Mouse (Mus musculus): Measurements from ENCODE around the gene Wdfy2. TPM values are rescaled to one million over a fixed set of nuclear protein-coding genes. Genes with fewer than 3 reads are reported as not detected.

The Wdfy2 gene
- polyA plus RNA-seq, 1 experiment = 0.56 TPM

DNA sequence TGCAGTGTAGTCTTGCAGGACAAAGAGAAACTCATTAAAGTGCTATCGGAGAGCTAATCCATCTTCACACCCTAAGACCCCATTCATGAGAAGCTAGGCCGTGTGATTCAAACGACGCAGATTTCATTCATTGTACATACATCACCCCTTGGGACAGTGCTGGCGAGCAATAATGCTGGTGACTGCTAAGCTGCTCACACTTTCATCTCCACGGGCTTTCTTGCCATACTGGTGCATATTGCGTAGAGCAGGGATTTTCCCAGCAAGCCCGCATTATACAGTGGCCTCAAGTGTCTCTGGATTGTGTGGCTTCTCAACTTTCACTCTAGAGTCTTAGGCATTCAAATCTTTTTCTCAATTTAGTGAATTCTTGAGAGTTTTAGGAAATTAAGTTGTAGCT lies 36.9 kb downstream of the Wdfy2 start:
- TF ChIP-seq GATA1 (IDR thresholded peaks at IDR 0.05; ENCODE audit: borderline replicate concordance, low read length) (no peak), FLI1 (IDR thresholded peaks at IDR 0.05; ENCODE audit: low read length) (no peak)
- Histone ChIP-seq H3K9me3 (no peaks in the 10 kb centered on the region), H3K4me3 (replicated peaks) (no peak overlapping the region), H3K36me3 (replicated peaks; ENCODE audit: low read length) (no peaks in the 10 kb centered on the region), H3K27me3 (replicated peaks) (no peaks in the 10 kb centered on the region), H3K4me1 (peaks cover 37% of the 10 kb centered on the region)

- TF ChIP-seq GATA1 (IDR thresholded peaks at IDR 0.05; ENCODE audit: borderline replicate concordance, low read length) (no peak), FLI1 (IDR thresholded peaks at IDR 0.05; ENCODE audit: low read length) (no peak)
- no peaks in the 10 kb centered on the region for H3K36me3 ChIP-seq (replicated peaks; ENCODE audit: low read length)
- H3K27me3 ChIP-seq (replicated peaks) = no peaks in the 10 kb centered on the region
- peaks cover 58% of the 10 kb centered on the region for H3K4me1 ChIP-seq
- H3K9me3 ChIP-seq = no peaks in the 10 kb centered on the region
- peak overlapping the region; percentile 53 for H3K4me3 ChIP-seq (replicated peaks)
Measured at GRCm38 (mm10) chr14:62878076-62878475, 40.6 kb downstream of the Wdfy2 start.

- H3K36me3 ChIP-seq (replicated peaks; ENCODE audit: low read length) = no peaks in the 10 kb centered on the region
- peak overlapping the region; percentile 79 for H3K4me3 ChIP-seq (replicated peaks)
- TF ChIP-seq FLI1 (IDR thresholded peaks at IDR 0.05; ENCODE audit: low read length) (no peak), GATA1 (IDR thresholded peaks at IDR 0.05; ENCODE audit: borderline replicate concordance, low read length) (no peak)
- peaks cover 60% of the 10 kb centered on the region for H3K4me1 ChIP-seq
- no peaks in the 10 kb centered on the region for H3K27me3 ChIP-seq (replicated peaks)
- H3K9me3 ChIP-seq = no peaks in the 10 kb centered on the region
Measured at GRCm38 (mm10) chr14:62878634-62879430, 41.4 kb downstream of the Wdfy2 start.

GRCm38 (mm10) chr14:62879497-62879896 lies 42.0 kb downstream of the Wdfy2 start:
- H3K4me3 ChIP-seq (replicated peaks) = peak overlapping the region; percentile 6
- no peak for TF ChIP-seq FLI1 (IDR thresholded peaks at IDR 0.05; ENCODE audit: low read length)

GRCm38 (mm10) chr14:62880084-62880851 lies 42.8 kb downstream of the Wdfy2 start:
- no peaks in the 10 kb centered on the region for H3K36me3 ChIP-seq (replicated peaks; ENCODE audit: low read length)

More at GRCm38 (mm10) chr14:62879497-62879896, 42.0 kb downstream of the Wdfy2 start:
- Histone ChIP-seq H3K9me3 (no peaks in the 10 kb centered on the region), H3K4me1 (peaks cover 61% of the 10 kb centered on the region), H3K36me3 (replicated peaks; ENCODE audit: low read length) (no peaks in the 10 kb centered on the region), H3K27me3 (replicated peaks) (no peaks in the 10 kb centered on the region)

DNA sequence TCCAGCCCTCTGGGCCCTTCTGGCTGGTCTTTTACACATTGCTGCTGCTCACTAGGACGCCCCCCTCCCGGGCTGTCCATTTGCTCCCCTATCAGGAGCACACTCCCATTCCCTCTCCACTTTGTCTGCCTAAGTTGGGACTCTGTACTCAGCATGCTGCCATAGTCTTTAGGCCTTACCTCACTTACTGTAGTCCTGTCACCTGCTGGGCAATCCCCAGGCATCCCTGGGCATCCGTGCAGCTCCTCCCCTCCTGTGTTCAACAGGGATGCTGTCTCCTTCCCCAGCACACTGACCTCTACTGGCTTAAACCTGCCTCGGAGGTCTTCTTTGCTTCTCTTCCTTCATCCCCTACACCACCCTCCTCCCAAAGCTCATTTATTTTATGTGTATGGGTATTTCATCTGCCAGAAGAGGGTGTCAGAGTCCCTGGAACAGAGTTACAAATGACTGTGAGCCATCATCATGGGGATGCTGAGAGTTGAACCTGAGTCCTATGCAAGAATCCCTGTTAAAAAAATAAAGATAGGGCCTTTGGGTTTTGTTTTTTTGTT lies 44.7 kb downstream of the Wdfy2 start:
- H3K4me1 ChIP-seq = peaks cover 57% of the 10 kb centered on the region
- no peak overlapping the region for H3K4me3 ChIP-seq (replicated peaks)
- H3K9me3 ChIP-seq = no peaks in the 10 kb centered on the region
- TF ChIP-seq FLI1 (IDR thresholded peaks at IDR 0.05; ENCODE audit: low read length) (no peak), GATA1 (IDR thresholded peaks at IDR 0.05; ENCODE audit: borderline replicate concordance, low read length) (no peak)
- H3K27me3 ChIP-seq (replicated peaks) = no peaks in the 10 kb centered on the region
- H3K36me3 ChIP-seq (replicated peaks; ENCODE audit: low read length) = no peaks in the 10 kb centered on the region

More at GRCm38 (mm10) chr14:62880084-62880851, 42.8 kb downstream of the Wdfy2 start:
- H3K9me3 ChIP-seq = no peaks in the 10 kb centered on the region
- peaks cover 68% of the 10 kb centered on the region for H3K4me1 ChIP-seq
- H3K4me3 ChIP-seq (replicated peaks) = no peak overlapping the region
- TF ChIP-seq FLI1 (IDR thresholded peaks at IDR 0.05; ENCODE audit: low read length) (no peak), GATA1 (IDR thresholded peaks at IDR 0.05; ENCODE audit: borderline replicate concordance, low read length) (no peak)
- no peaks in the 10 kb centered on the region for H3K27me3 ChIP-seq (replicated peaks)

DNA sequence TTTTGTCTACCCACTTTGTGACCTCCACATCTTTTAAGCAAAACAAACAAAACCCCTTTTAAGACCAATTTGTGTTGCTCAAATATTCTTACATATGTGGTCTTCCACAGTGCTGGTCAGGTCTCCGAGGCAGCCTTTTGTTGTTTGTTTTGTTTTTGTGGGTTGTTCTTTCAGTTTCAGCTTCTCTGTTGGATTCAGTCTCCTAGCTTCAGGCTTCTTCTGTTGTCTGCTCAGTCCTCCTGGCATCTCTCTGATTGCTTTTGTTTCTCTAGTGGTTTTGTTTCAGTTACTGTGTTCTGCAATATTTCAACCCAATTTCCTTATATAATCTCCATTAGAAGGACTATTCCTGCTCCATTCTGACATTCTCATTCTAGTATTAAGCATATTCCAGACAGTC lies 46.1 kb downstream of the Wdfy2 start:
- Histone ChIP-seq H3K4me1 (peaks cover 43% of the 10 kb centered on the region), H3K4me3 (replicated peaks) (no peak overlapping the region), H3K9me3 (no peaks in the 10 kb centered on the region), H3K36me3 (replicated peaks; ENCODE audit: low read length) (no peaks in the 10 kb centered on the region), H3K27me3 (replicated peaks) (no peaks in the 10 kb centered on the region)
- TF ChIP-seq GATA1 (IDR thresholded peaks at IDR 0.05; ENCODE audit: borderline replicate concordance, low read length) (no peak), FLI1 (IDR thresholded peaks at IDR 0.05; ENCODE audit: low read length) (no peak)

- Histone ChIP-seq H3K36me3 (replicated peaks; ENCODE audit: low read length) (no peaks in the 10 kb centered on the region), H3K4me3 (replicated peaks) (no peak overlapping the region), H3K4me1 (peaks cover 37% of the 10 kb centered on the region), H3K9me3 (no peaks in the 10 kb centered on the region), H3K27me3 (replicated peaks) (no peaks in the 10 kb centered on the region)
- no peak for TF ChIP-seq GATA1 (IDR thresholded peaks at IDR 0.05; ENCODE audit: borderline replicate concordance, low read length)
Measured at GRCm38 (mm10) chr14:62884171-62884570, 46.7 kb downstream of the Wdfy2 start.

DNA sequence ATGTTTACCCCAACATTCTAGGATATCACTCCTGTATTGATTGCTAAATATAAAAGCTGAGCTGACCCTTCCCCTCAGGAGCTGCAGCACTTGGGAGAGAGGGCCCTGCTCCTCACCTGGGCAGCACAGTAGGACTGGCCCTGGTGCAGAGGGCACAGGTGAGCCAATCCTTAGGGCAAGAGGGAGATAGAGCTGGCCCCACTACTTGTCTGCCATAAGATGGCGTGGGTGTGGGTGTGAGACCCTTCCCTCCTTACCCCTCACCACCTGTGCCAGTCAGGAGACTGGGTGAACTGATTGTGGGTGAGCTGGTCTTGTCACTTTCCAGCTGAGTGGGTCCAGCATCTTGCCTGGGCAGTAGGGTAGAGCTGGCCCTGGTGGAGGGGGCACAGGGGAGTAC lies 47.2 kb downstream of the Wdfy2 start:
- H3K9me3 ChIP-seq = no peaks in the 10 kb centered on the region
- no peaks in the 10 kb centered on the region for H3K27me3 ChIP-seq (replicated peaks)
- H3K4me1 ChIP-seq = peaks cover 32% of the 10 kb centered on the region
- TF ChIP-seq GATA1 (IDR thresholded peaks at IDR 0.05; ENCODE audit: borderline replicate concordance, low read length) (no peak), FLI1 (IDR thresholded peaks at IDR 0.05; ENCODE audit: low read length) (no peak)
- H3K4me3 ChIP-seq (replicated peaks) = no peak overlapping the region
- no peaks in the 10 kb centered on the region for H3K36me3 ChIP-seq (replicated peaks; ENCODE audit: low read length)

DNA sequence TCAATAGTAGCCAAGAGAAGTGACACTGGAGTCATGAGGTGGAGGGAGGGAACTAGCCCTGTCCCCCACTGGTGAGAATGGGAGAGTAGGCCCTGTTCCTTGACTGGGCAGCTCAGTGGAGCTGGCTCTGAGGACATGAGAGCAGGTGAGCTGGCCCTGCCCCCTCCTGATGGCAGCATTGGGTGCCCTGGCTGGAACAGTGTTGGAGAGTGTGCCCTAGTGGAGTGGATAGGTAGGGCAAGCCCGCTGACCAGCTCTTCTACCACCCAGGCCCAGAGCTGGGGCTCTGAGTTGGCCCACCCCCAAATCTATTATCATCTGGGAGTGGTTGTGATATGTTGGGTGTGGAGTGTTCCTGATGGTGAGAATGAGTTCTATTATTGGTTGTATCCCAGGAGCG lies 47.7 kb downstream of the Wdfy2 start:
- TF ChIP-seq GATA1 (IDR thresholded peaks at IDR 0.05; ENCODE audit: borderline replicate concordance, low read length) (no peak), FLI1 (IDR thresholded peaks at IDR 0.05; ENCODE audit: low read length) (no peak)
- Histone ChIP-seq H3K36me3 (replicated peaks; ENCODE audit: low read length) (no peaks in the 10 kb centered on the region), H3K27me3 (replicated peaks) (no peaks in the 10 kb centered on the region), H3K4me1 (peaks cover 27% of the 10 kb centered on the region), H3K4me3 (replicated peaks) (no peak overlapping the region), H3K9me3 (no peaks in the 10 kb centered on the region)
